Mouse (Mus musculus) lung, embryonic 15.5 days (tissue): ENCODE measurements around the gene Sema4b. TPM values are rescaled to one million over a fixed set of nuclear protein-coding genes. Genes with fewer than 3 reads are reported as not detected.

Experiments
- ATAC-seq: fragments of 200-750 bp; cut with Nextera tagmentation; 2 replicates; pipeline ENCODE4 v1.8.0; 2017; ENCODE audit warnings: moderate number of reproducible peaks, borderline replicate concordance; ENCODE audit not compliant: low FRiP score, low TSS enrichment; ENCODE audit errors: extremely low read depth
- H3K27ac ChIP-seq: fragments of 300-500 bp; sonication (generic); 2 replicates; pipeline ENCODE4 v1.5.1; 2015; ENCODE audit warnings: moderate library complexity, mild to moderate bottlenecking, inconsistent platforms
- H3K27me3 ChIP-seq: fragments of 300-500 bp; sonication (generic); 2 replicates; pipeline ENCODE4 v1.6.1; 2015; ENCODE audit warnings: inconsistent platforms
- H3K36me3 ChIP-seq: fragments of 300-500 bp; sonication (generic); 2 replicates; pipeline ENCODE4 v1.6.1; 2015; ENCODE audit warnings: inconsistent platforms
- H3K4me1 ChIP-seq: fragments of 300-500 bp; sonication (generic); 2 replicates; pipeline ENCODE4 v1.6.1; 2015; ENCODE audit warnings: inconsistent platforms
- H3K4me2 ChIP-seq: fragments of 300-500 bp; sonication (generic); 2 replicates; pipeline ENCODE4 v1.6.1; 2015; ENCODE audit warnings: inconsistent platforms, mild to moderate bottlenecking, moderate library complexity
- H3K4me3 ChIP-seq: fragments of 300-500 bp; sonication (generic); 2 replicates; pipeline ENCODE4 v1.5.1; 2015; ENCODE audit warnings: mild to moderate bottlenecking, inconsistent platforms
- H3K9ac ChIP-seq: fragments of 300-500 bp; sonication (generic); 2 replicates; pipeline ENCODE4 v1.6.1; 2015; ENCODE audit warnings: inconsistent platforms
- H3K9me3 ChIP-seq: fragments of 300-500 bp; sonication (generic); 2 replicates; pipeline ENCODE4 v1.6.1; 2016; ENCODE audit warnings: inconsistent platforms
- WGBS: fragments of 180-500 bp; shearing (Covaris S2); methylation state at CpG from one replicate; pipeline ENCODE4 v1.1.7; 2015; 5-methylcytosine and 5-hydroxymethylcytosine counted together
- polyA plus RNA-seq: library from polyadenylated mRNA; unstranded; fragments of >200 nt; fragmentation: Nextera tagmentation; extraction: Ambion mirVana; gene quantifications from 2 replicates; pipeline ENCODE4 v1.2.1, GENCODE M21; 2015

Sema4b gene
- 13.7 and 14.9 TPM in 2 replicates for polyA plus RNA-seq

GRCm38 (mm10) chr7:80186531-80187296 lies at the start of gene Sema4b:
Gene Sema4b (plus strand): TSS chr7:80186841.
- peaks cover 33% of the 10 kb centered on the region for H3K4me1 ChIP-seq

GRCm38 (mm10) chr7:80138375-80138774 lies 48.3 kb upstream of the Sema4b start:
- Histone ChIP-seq H3K9me3 (no peaks in the 10 kb centered on the region), H3K4me3 (no peak overlapping the region), H3K27ac (no peak overlapping the region), H3K4me2 (no peak overlapping the region), H3K27me3 (no peaks in the 10 kb centered on the region), H3K9ac (no peak overlapping the region), H3K4me1 (peaks cover 22% of the 10 kb centered on the region), H3K36me3 (no peaks in the 10 kb centered on the region)
- no peak for ATAC-seq
- 69% methylated on average over 1 of the region's 1 CpGs for WGBS

More at GRCm38 (mm10) chr7:80186531-80187296, at the start of gene Sema4b:
- Histone ChIP-seq H3K9me3 (no peaks in the 10 kb centered on the region), H3K27me3 (no peaks in the 10 kb centered on the region), H3K27ac (peak within 1 kb of the TSS; percentile 58), H3K9ac (peak within 1 kb of the TSS; percentile 35), H3K4me3 (peak within 1 kb of the TSS; percentile 51), H3K36me3 (no peaks in the 10 kb centered on the region), H3K4me2 (peak within 1 kb of the TSS; percentile 89)
- peak; percentile 81 for ATAC-seq
- 1% methylated on average over 49 of the region's 51 CpGs for WGBS

- 15% methylated on average over 9 of the region's 9 CpGs for WGBS
- ATAC-seq: peak; percentile 47; the same call in 1 of the 2 replicates
- Histone ChIP-seq H3K9ac (no peak overlapping the region), H3K4me2 (no peak overlapping the region; the same call in 1 of the 2 replicates), H3K27ac (no peak overlapping the region), H3K4me1 (peaks cover 12% of the 10 kb centered on the region; the same call in 1 of the 2 replicates), H3K9me3 (no peaks in the 10 kb centered on the region), H3K36me3 (no peaks in the 10 kb centered on the region), H3K27me3 (no peaks in the 10 kb centered on the region), H3K4me3 (no peak overlapping the region)
Observed at GRCm38 (mm10) chr7:80140815-80141214, 45.8 kb upstream of the Sema4b start.

- WGBS: 29% methylated on average over 22 of the region's 22 CpGs
- H3K4me2 ChIP-seq: 0 out of 2 replicates have a peak overlapping the region, but pooled peaks have one; percentile 3
- 0 out of 2 replicates have a peak overlapping the region, but pooled peaks have one; percentile 39 for H3K27ac ChIP-seq
- no peaks in the 10 kb centered on the region for H3K36me3 ChIP-seq
- no peaks in the 10 kb centered on the region for H3K27me3 ChIP-seq
- no peak overlapping the region for H3K4me3 ChIP-seq
- peaks cover 12% of the 10 kb centered on the region; the same call in 1 of the 2 replicates for H3K4me1 ChIP-seq
- H3K9ac ChIP-seq: no peak overlapping the region
- H3K9me3 ChIP-seq: no peaks in the 10 kb centered on the region
- no peak for ATAC-seq
Observed at GRCm38 (mm10) chr7:80143331-80144273, 43.0 kb upstream of the Sema4b start.

GRCm38 (mm10) chr7:80144695-80145094 lies 41.9 kb upstream of the Sema4b start:
- WGBS: 85% methylated on average over 7 of the region's 7 CpGs
- Histone ChIP-seq H3K9me3 (no peaks in the 10 kb centered on the region), H3K27me3 (no peaks in the 10 kb centered on the region), H3K27ac (no peak overlapping the region), H3K9ac (no peak overlapping the region), H3K4me1 (peaks cover 22% of the 10 kb centered on the region), H3K36me3 (no peaks in the 10 kb centered on the region), H3K4me3 (no peak overlapping the region), H3K4me2 (no peak overlapping the region)
- ATAC-seq: no peak

GRCm38 (mm10) chr7:80146077-80146476 lies 40.6 kb upstream of the Sema4b start:
- Histone ChIP-seq H3K4me2 (no peak overlapping the region), H3K27me3 (no peaks in the 10 kb centered on the region), H3K36me3 (no peaks in the 10 kb centered on the region), H3K9ac (no peak overlapping the region), H3K9me3 (no peaks in the 10 kb centered on the region), H3K4me1 (peaks cover 20% of the 10 kb centered on the region), H3K4me3 (no peak overlapping the region), H3K27ac (no peak overlapping the region)
- ATAC-seq: peak; percentile 29; the same call in 1 of the 2 replicates
- WGBS: 65% methylated on average over 8 of the region's 8 CpGs

GRCm38 (mm10) chr7:80149356-80149755 lies 37.3 kb upstream of the Sema4b start:
- Histone ChIP-seq H3K27ac (peak overlapping the region; percentile 57), H3K4me2 (peak overlapping the region; percentile 3; the same call in 1 of the 2 replicates), H3K4me1 (peaks cover 11% of the 10 kb centered on the region), H3K36me3 (no peaks in the 10 kb centered on the region), H3K9me3 (no peaks in the 10 kb centered on the region), H3K27me3 (no peaks in the 10 kb centered on the region), H3K4me3 (no peak overlapping the region), H3K9ac (no peak overlapping the region)
- 45% methylated on average over 9 of the region's 9 CpGs for WGBS
- peak; percentile 70; the same call in 1 of the 2 replicates for ATAC-seq

- ATAC-seq: no peak
- H3K36me3 ChIP-seq: no peaks in the 10 kb centered on the region
- no peak overlapping the region for H3K4me2 ChIP-seq
- WGBS: 62% methylated on average over 6 of the region's 6 CpGs
- no peak overlapping the region for H3K9ac ChIP-seq
- H3K27ac ChIP-seq: no peak overlapping the region
- no peaks in the 10 kb centered on the region for H3K9me3 ChIP-seq
- H3K4me3 ChIP-seq: no peak overlapping the region
- peaks cover 21% of the 10 kb centered on the region for H3K4me1 ChIP-seq
- H3K27me3 ChIP-seq: no peaks in the 10 kb centered on the region
Observed at GRCm38 (mm10) chr7:80152152-80152551, 34.5 kb upstream of the Sema4b start.

- Histone ChIP-seq H3K27ac (no peak overlapping the region), H3K4me3 (no peak overlapping the region), H3K4me1 (peaks cover 21% of the 10 kb centered on the region), H3K27me3 (no peaks in the 10 kb centered on the region), H3K9me3 (no peaks in the 10 kb centered on the region), H3K36me3 (no peaks in the 10 kb centered on the region), H3K4me2 (no peak overlapping the region), H3K9ac (no peak overlapping the region)
- ATAC-seq: no peak
- WGBS: 93% methylated on average over 8 of the region's 8 CpGs
Observed at GRCm38 (mm10) chr7:80152756-80153155, 33.9 kb upstream of the Sema4b start.

- Histone ChIP-seq H3K27ac (no peak overlapping the region), H3K27me3 (no peaks in the 10 kb centered on the region), H3K4me2 (no peak overlapping the region), H3K4me3 (no peak overlapping the region), H3K9me3 (no peaks in the 10 kb centered on the region), H3K36me3 (no peaks in the 10 kb centered on the region), H3K4me1 (peaks cover 12% of the 10 kb centered on the region), H3K9ac (no peak overlapping the region)
- no peak for ATAC-seq
- 75% methylated on average over 3 of the region's 3 CpGs for WGBS
Observed at GRCm38 (mm10) chr7:80154689-80155088, 32.0 kb upstream of the Sema4b start.

GRCm38 (mm10) chr7:80156711-80157227 lies 29.9 kb upstream of the Sema4b start:
- WGBS: 39% methylated on average over 13 of the region's 13 CpGs
- Histone ChIP-seq H3K36me3 (no peaks in the 10 kb centered on the region), H3K9me3 (no peaks in the 10 kb centered on the region), H3K4me3 (no peak overlapping the region), H3K4me1 (peaks cover 28% of the 10 kb centered on the region), H3K9ac (no peak overlapping the region), H3K27ac (0 out of 2 replicates have a peak overlapping the region, but pooled peaks have one; percentile 9), H3K27me3 (no peaks in the 10 kb centered on the region), H3K4me2 (0 out of 2 replicates have a peak overlapping the region, but pooled peaks have one; percentile 12)
- ATAC-seq: peak; percentile 60; the same call in 1 of the 2 replicates
